8 mouse cellular contexts compared by ENCODE assay signal in the genomic region with DNA sequence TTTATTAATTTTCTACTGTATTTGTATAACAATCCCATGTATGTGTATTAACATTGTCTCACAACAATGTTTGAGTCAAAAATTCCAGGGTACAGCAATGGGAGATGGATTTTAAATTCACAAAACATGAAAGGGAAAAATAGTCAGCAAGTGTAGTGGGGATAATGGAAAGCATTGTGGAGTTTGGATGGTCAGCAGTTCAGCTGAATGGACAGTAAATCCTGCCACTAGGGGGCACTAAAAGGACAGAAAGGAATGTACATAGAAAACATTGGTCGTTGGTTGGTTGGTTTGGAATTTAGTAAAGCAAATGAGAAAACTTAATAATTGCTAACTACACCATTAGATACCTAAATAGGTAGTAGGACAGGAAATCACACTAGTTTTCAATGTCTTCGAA.
DNase-seq lines count a peak whose midpoint lies in the region; ATAC-seq lines count a peak whose summit lies in the region.

No protein-coding gene starts in this region.

- no peak overlapping the region for H3K4me3 ChIP-seq in kidney, embryonic 16.5 days (ENCODE audit: low read length)

- no peak for ATAC-seq in kidney, embryonic 16.5 days (ENCODE audit: low FRiP score, low TSS enrichment)

- H3K9ac ChIP-seq in kidney, embryonic 16.5 days (replicated peaks; ENCODE audit: low read length), result no peak overlapping the region

- no peaks in the 10 kb centered on the region for H3K27me3 ChIP-seq in kidney, embryonic 16.5 days (ENCODE audit: insufficient read depth, low read length)

- no peak overlapping the region for H3K27ac ChIP-seq in kidney, embryonic 16.5 days (ENCODE audit: low read length)

- peak; percentile 56 for DNase-seq in kidney, adult 9 months
- DNase-seq in NIH3T3 (ENCODE audit: low read depth), result peak; percentile 73
- DNase-seq in cerebellum, adult 9-11 months, result peak; percentile 5
- DNase-seq in kidney, postnatal 36 days, result peak; percentile 48 to 64
- peak; percentile 14 for DNase-seq in lung, postnatal 25 days (ENCODE audit: low spot score)
- DNase-seq in spleen, postnatal 4 days (ENCODE audit: low spot score in 2 of 2), result no peak
- no peak for DNase-seq in spleen, adult 18-20 months

- H3K4me2 ChIP-seq in kidney, embryonic 16.5 days (replicated peaks; ENCODE audit: low read depth, low read length), result no peak overlapping the region

- no peaks in the 10 kb centered on the region for H3K36me3 ChIP-seq in kidney, embryonic 16.5 days (ENCODE audit: insufficient read depth, low read length)

- WGBS in kidney, embryonic 16.5 days, result 22% methylated on average over 2 of the region's 2 CpGs

- no peaks in the 10 kb centered on the region for H3K9me3 ChIP-seq in kidney, embryonic 16.5 days (ENCODE audit: low read length)

- H3K4me1 ChIP-seq in kidney, embryonic 16.5 days (ENCODE audit: insufficient read depth, low read length), result no peaks in the 10 kb centered on the region

Comparison
In these comparisons a context has a peak if more than half of its experiments do, and no peak if none do; other contexts are left out.
1. DNase-seq: peak in kidney, adult 9 months (single experiment), NIH3T3 (single experiment), cerebellum, adult 9-11 months (single experiment), kidney, postnatal 36 days (2 of 2) and lung, postnatal 25 days (single experiment); none in spleen, postnatal 4 days (0 of 2) and spleen, adult 18-20 months (0 of 2).